Mouse (Mus musculus) MEL (cell line): Measurements from ENCODE around the gene Sf3b5. TPM values are rescaled to one million over a fixed set of nuclear protein-coding genes. Genes with fewer than 3 reads are reported as not detected.

Experiments used
- DNase-seq: peaks from one replicate; pipeline ENCODE4 v3.0.0; 2011; ENCODE audit warnings: low read depth, low spot score
- H3K27ac ChIP-seq: 2 replicates; pipeline ENCODE4 v1.5.1; 2012; ENCODE audit warnings: low read depth, mild to moderate bottlenecking, control low read depth, low read length, moderate library complexity; ENCODE audit not compliant: control insufficient read depth
- H3K27me3 ChIP-seq, 2 experiments: fragments of 150-350 bp in 1 of 2; sonication (generic) in 1 of 2; 2 replicates each; pipeline ENCODE4 v1.6.1; 2012; ENCODE audit warnings: low read length in 2 of 2, mild to moderate bottlenecking in 2 of 2, improper control_type of control experiment in 1 of 2, moderate library complexity in 1 of 2; ENCODE audit not compliant: insufficient read depth in 2 of 2, control insufficient read depth in 1 of 2
- H3K36me3 ChIP-seq, 2 experiments: 2 replicates each; pipeline ENCODE4 v1.6.1; 2012 to 2014; ENCODE audit warnings: low read length in 2 of 2, improper control_type of control experiment in 1 of 2, inconsistent platforms in 1 of 2, mild to moderate bottlenecking in 1 of 2; ENCODE audit not compliant: insufficient read depth in 2 of 2, control insufficient read depth in 1 of 2
- H3K4me1 ChIP-seq, 2 experiments: fragments of 150-350 bp in 1 of 2; sonication (generic) in 1 of 2; 2 replicates each; pipeline ENCODE4 v1.6.1; 2012; ENCODE audit warnings: low read length in 2 of 2, improper control_type of control experiment in 1 of 2, mild to moderate bottlenecking in 1 of 2; ENCODE audit not compliant: insufficient read depth in 2 of 2, control insufficient read depth in 1 of 2
- H3K4me3 ChIP-seq, 2 experiments: fragments of 150-350 bp in 1 of 2; sonication (generic) in 1 of 2; 2 replicates each; pipeline ENCODE4 v1.5.1; 2012; ENCODE audit warnings: low read depth in 2 of 2, low read length in 2 of 2, mild to moderate bottlenecking in 2 of 2, moderate library complexity in 2 of 2, control low read depth in 1 of 2, improper control_type of control experiment in 1 of 2; ENCODE audit not compliant: control insufficient read depth in 1 of 2, insufficient read depth in 1 of 2
- H3K79me2 ChIP-seq: 2 replicates; pipeline ENCODE4 v1.6.1; 2012; ENCODE audit warnings: mild to moderate bottlenecking, low read length, moderate library complexity; ENCODE audit not compliant: control insufficient read depth, poor library complexity, insufficient read depth
- H3K9ac ChIP-seq: 2 replicates; pipeline ENCODE4 v1.6.1; 2012; ENCODE audit warnings: low read depth, mild to moderate bottlenecking, control low read depth, low read length, moderate library complexity; ENCODE audit not compliant: control insufficient read depth, poor library complexity, severe bottlenecking
- H3K9me3 ChIP-seq: fragments of 150-350 bp; sonication (generic); replicated peaks from 2 replicates; pipeline ENCODE4 v1.6.1; 2012; ENCODE audit warnings: mild to moderate bottlenecking, low read length, improper control_type of control experiment, moderate library complexity; ENCODE audit not compliant: insufficient read depth
- BHLHE40 ChIP-seq: IDR thresholded peaks from 2 replicates; pipeline ENCODE4 v1.6.1; 2012; ENCODE audit warnings: low read depth, mild to moderate bottlenecking, inconsistent platforms, low read length, improper control_type of control experiment, borderline replicate concordance
- CHD1 ChIP-seq: IDR thresholded peaks from 2 replicates; pipeline ENCODE4 v1.6.1; 2012; ENCODE audit warnings: low read depth, mild to moderate bottlenecking, inconsistent platforms, low read length, improper control_type of control experiment
- CHD2 ChIP-seq: IDR thresholded peaks from 2 replicates; pipeline ENCODE4 v1.6.1; 2011; ENCODE audit warnings: low read length, improper control_type of control experiment
- CTCF ChIP-seq, 3 experiments: IDR thresholded peaks in 2 of 3; conservative IDR thresholded peaks in 1 of 3; 2 replicates each; pipeline ENCODE4 v1.5.1; 2011 to 2012; ENCODE audit warnings: low read length in 3 of 3, low read depth in 2 of 3, mild to moderate bottlenecking in 2 of 3, improper control_type of control experiment in 1 of 3, inconsistent platforms in 1 of 3, mixed read lengths in 1 of 3, moderate library complexity in 1 of 3; ENCODE audit not compliant: control insufficient read depth in 1 of 3, insufficient read depth in 1 of 3, poor library complexity in 1 of 3, severe bottlenecking in 1 of 3
- ELF1 ChIP-seq: IDR thresholded peaks from 2 replicates; pipeline ENCODE4 v1.6.1; 2014; ENCODE audit warnings: low read depth, mild to moderate bottlenecking, inconsistent platforms, low read length, improper control_type of control experiment, moderate library complexity
- EP300 ChIP-seq, 2 experiments: IDR thresholded peaks; 2 replicates each; pipeline ENCODE4 v1.6.1; 2011; ENCODE audit warnings: improper control_type of control experiment in 2 of 2, low read length in 2 of 2, low read depth in 1 of 2, mild to moderate bottlenecking in 1 of 2
- ETS1 ChIP-seq: IDR thresholded peaks from 2 replicates; pipeline ENCODE4 v1.6.1; 2012; ENCODE audit warnings: low read depth, mild to moderate bottlenecking, inconsistent platforms, low read length, improper control_type of control experiment, moderate library complexity
- GABPA ChIP-seq: IDR thresholded peaks from 2 replicates; pipeline ENCODE4 v1.6.1; 2012; ENCODE audit warnings: low read depth, mild to moderate bottlenecking, inconsistent platforms, low read length, improper control_type of control experiment, moderate library complexity
- GATA1 ChIP-seq: IDR thresholded peaks from 2 replicates; pipeline ENCODE4 v1.6.1; 2011; ENCODE audit warnings: low read depth, low read length, improper control_type of control experiment
- JUND ChIP-seq: IDR thresholded peaks from 2 replicates; pipeline ENCODE4 v1.6.1; 2011; ENCODE audit warnings: low read depth, mild to moderate bottlenecking, improper control_type of control experiment, low read length
- KAT2A ChIP-seq: conservative IDR thresholded peaks from 2 replicates; pipeline ENCODE4 v1.6.1; 2012; ENCODE audit warnings: low read depth, low read length, improper control_type of control experiment, inconsistent platforms
- MAFK ChIP-seq: IDR thresholded peaks from 2 replicates; pipeline ENCODE4 v1.6.1; 2011; ENCODE audit warnings: low read depth, mild to moderate bottlenecking, low read length, improper control_type of control experiment, borderline replicate concordance
- MAX ChIP-seq: IDR thresholded peaks from 2 replicates; pipeline ENCODE4 v1.6.1; 2011; ENCODE audit warnings: low read length, improper control_type of control experiment
- MAZ ChIP-seq: IDR thresholded peaks from 2 replicates; pipeline ENCODE4 v1.6.1; 2012; ENCODE audit warnings: low read depth, mild to moderate bottlenecking, inconsistent platforms, low read length, improper control_type of control experiment
- MEF2A ChIP-seq: IDR thresholded peaks from 2 replicates; pipeline ENCODE4 v1.6.1; 2014; ENCODE audit warnings: low read depth, mild to moderate bottlenecking, inconsistent platforms, low read length, improper control_type of control experiment; ENCODE audit not compliant: poor library complexity, insufficient replicate concordance, severe bottlenecking; ENCODE audit errors: extremely low read depth
- MXI1 ChIP-seq: IDR thresholded peaks from 2 replicates; pipeline ENCODE4 v1.6.1; 2011; ENCODE audit warnings: mild to moderate bottlenecking, low read depth, low read length, improper control_type of control experiment
- MYB ChIP-seq: IDR thresholded peaks from 2 replicates; pipeline ENCODE4 v1.6.1; 2011; ENCODE audit warnings: mild to moderate bottlenecking, low read depth, low read length, improper control_type of control experiment
- MYC ChIP-seq: IDR thresholded peaks from 2 replicates; pipeline ENCODE4 v1.6.1; 2011; ENCODE audit warnings: low read depth, mild to moderate bottlenecking, low read length, improper control_type of control experiment, moderate library complexity
- NELFE ChIP-seq: IDR thresholded peaks from 2 replicates; pipeline ENCODE4 v1.6.1; 2011; ENCODE audit warnings: low read depth, low read length, improper control_type of control experiment
- NRF1 ChIP-seq: IDR thresholded peaks from 2 replicates; pipeline ENCODE4 v1.6.1; 2014; ENCODE audit warnings: low read depth, mild to moderate bottlenecking, inconsistent platforms, low read length, improper control_type of control experiment, moderate library complexity; ENCODE audit not compliant: poor library complexity, insufficient read depth, severe bottlenecking
- POLR2A ChIP-seq, 2 experiments: IDR thresholded peaks; 2 replicates each; pipeline ENCODE4 v1.6.1; 2011 to 2012; ENCODE audit warnings: low read length in 2 of 2, mild to moderate bottlenecking in 2 of 2, control low read depth in 1 of 2, improper control_type of control experiment in 1 of 2, low read depth in 1 of 2, moderate library complexity in 1 of 2; ENCODE audit not compliant: control insufficient read depth in 1 of 2, insufficient read depth in 1 of 2, poor library complexity in 1 of 2
- POLR2AphosphoS2 ChIP-seq: IDR thresholded peaks from 2 replicates; pipeline ENCODE4 v1.6.1; 2011; ENCODE audit warnings: low read length, improper control_type of control experiment
- RAD21 ChIP-seq: IDR thresholded peaks from 2 replicates; pipeline ENCODE4 v1.6.1; 2011; ENCODE audit warnings: mild to moderate bottlenecking, low read depth, low read length, improper control_type of control experiment
- SIN3A ChIP-seq: IDR thresholded peaks from 2 replicates; pipeline ENCODE4 v1.6.1; 2012; ENCODE audit warnings: low read length, improper control_type of control experiment, inconsistent platforms
- SMC3 ChIP-seq: IDR thresholded peaks from 2 replicates; pipeline ENCODE4 v1.6.1; 2011; ENCODE audit warnings: low read depth, low read length, improper control_type of control experiment
- TBP ChIP-seq: IDR thresholded peaks from 2 replicates; pipeline ENCODE4 v1.8.0; 2011; ENCODE audit warnings: low read depth, low read length, improper control_type of control experiment
- TCF12 ChIP-seq: IDR thresholded peaks from 2 replicates; pipeline ENCODE4 v1.6.1; 2014; ENCODE audit warnings: low read depth, mild to moderate bottlenecking, inconsistent platforms, low read length, improper control_type of control experiment, moderate library complexity
- UBTF ChIP-seq: IDR thresholded peaks from 2 replicates; pipeline ENCODE4 v1.6.1; 2012; ENCODE audit warnings: low read depth, mild to moderate bottlenecking, inconsistent platforms, low read length, improper control_type of control experiment, moderate library complexity, borderline replicate concordance; ENCODE audit not compliant: insufficient read depth
- USF1 ChIP-seq: IDR thresholded peaks from 2 replicates; pipeline ENCODE4 v1.6.1; 2014; ENCODE audit warnings: low read depth, mild to moderate bottlenecking, inconsistent platforms, low read length, improper control_type of control experiment, moderate library complexity
- USF2 ChIP-seq, 2 experiments: IDR thresholded peaks; 2 replicates each; pipeline ENCODE4 v1.6.1; 2011 to 2012; ENCODE audit warnings: improper control_type of control experiment in 2 of 2, low read length in 2 of 2, borderline replicate concordance in 1 of 2, inconsistent platforms in 1 of 2, low read depth in 1 of 2, mild to moderate bottlenecking in 1 of 2; ENCODE audit not compliant: insufficient read depth in 1 of 2
- ZC3H11A ChIP-seq: IDR thresholded peaks from 2 replicates; pipeline ENCODE4 v1.6.1; 2012; ENCODE audit warnings: low read depth, mild to moderate bottlenecking, inconsistent platforms, low read length, improper control_type of control experiment
- ZMIZ1 ChIP-seq: IDR thresholded peaks from 2 replicates; pipeline ENCODE4 v1.6.1; 2012; ENCODE audit warnings: low read depth, mild to moderate bottlenecking, inconsistent platforms, low read length, improper control_type of control experiment, moderate library complexity
- ZNF384 ChIP-seq: IDR thresholded peaks from 2 replicates; pipeline ENCODE4 v1.6.1; 2012; ENCODE audit warnings: low read depth, mild to moderate bottlenecking, inconsistent platforms, low read length, improper control_type of control experiment
- polyA plus RNA-seq, 2 experiments: library from polyadenylated mRNA; stranded (reverse) in 1 of 2; unstranded in 1 of 2; fragments of >175 nt in 1 of 2; fragments of >200 nt in 1 of 2; gene quantifications; 2 replicates each; pipeline versions ENCODE4 v1.2.1 to v1.2.4; 2012; ENCODE audit warnings: low replicate concordance in 2 of 2, low read depth in 1 of 2; ENCODE audit not compliant: insufficient read length in 2 of 2, insufficient read depth in 1 of 2, missing spikeins in 1 of 2
- total RNA-seq: library from RNA; depleted of rRNA; stranded (reverse); fragments of 300-350 nt; gene quantifications from 2 replicates; pipeline ENCODE4 v1.2.3, GENCODE M21; 2012

Sf3b5 gene
- total and polyA plus RNA-seq, 3 experiments, result 16.6 to 57.4 TPM; not detected in 1

DNA sequence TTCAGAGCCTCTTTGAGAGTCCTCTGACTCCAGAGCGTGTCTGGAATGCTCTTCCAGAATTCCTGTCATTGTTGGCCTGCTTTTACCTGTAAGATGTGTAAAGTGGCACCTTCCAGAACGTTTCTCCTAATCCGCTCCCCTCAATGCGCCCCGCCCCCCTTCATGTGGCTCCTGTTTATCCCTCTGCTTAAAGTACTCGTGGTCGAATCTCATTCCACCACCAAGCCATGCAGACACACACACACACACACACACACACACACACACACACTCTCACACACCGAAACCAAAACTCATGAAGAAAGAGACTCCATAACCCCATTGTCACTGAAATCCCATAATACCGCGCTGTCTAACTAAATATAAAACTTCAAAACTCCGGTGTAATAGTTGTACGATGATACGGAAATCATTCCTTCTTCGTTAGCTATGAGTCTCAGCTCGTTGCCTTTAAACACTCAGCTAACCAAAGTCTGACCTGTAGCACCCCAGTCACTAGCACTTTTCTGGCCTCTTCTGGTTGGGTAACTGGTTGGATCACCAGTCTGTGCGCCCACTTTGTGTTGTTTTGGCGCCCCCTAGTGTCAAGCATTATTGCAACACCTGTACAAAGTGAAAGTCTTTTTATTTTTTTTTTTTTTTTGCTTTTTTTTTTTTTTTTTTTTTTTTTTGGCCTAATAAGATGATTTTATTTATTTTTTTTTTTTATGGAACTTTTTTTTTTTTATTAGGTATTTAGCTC is 8.2 kb upstream of the Sf3b5 start:
- DNase-seq, result peak; percentile 84
- TF ChIP-seq MAX (no peak), MXI1 (no peak), SMC3 (peak; percentile 53), USF1 (no peak), POLR2A (IDR thresholded peaks at IDR 0.05; ENCODE audit: control insufficient read depth in 1 of 2, insufficient read depth in 1 of 2, low read depth in 1 of 2, low read length in 2 of 2, poor library complexity in 1 of 2) (no peak), BHLHE40 (no peak), KAT2A (no peak), MAZ (no peak), MYB (no peak), GATA1 (no peak), MEF2A (no peak), NRF1 (no peak), CTCF (IDR thresholded peaks at IDR 0.05 in 2 of 3, conservative IDR thresholded peaks at IDR 0.05 in 1 of 3; ENCODE audit: control insufficient read depth in 1 of 3, insufficient read depth in 1 of 3, low read depth in 2 of 3, low read length in 3 of 3, poor library complexity in 1 of 3, severe bottlenecking in 1 of 3) (peak in 2 of 3 experiments; percentile 20 to 47; a peak in 2 of 6 replicates), RAD21 (peak; percentile 50), JUND (no peak), TCF12 (no peak), CHD1 (no peak), ZMIZ1 (no peak), ELF1 (no peak), ZC3H11A (peak; percentile 67), EP300 (IDR thresholded peaks at IDR 0.05; ENCODE audit: low read depth in 1 of 2, low read length in 2 of 2) (no peak), UBTF (no peak), SIN3A (no peak), MYC (no peak), TBP (no peak), GABPA (no peak), ZNF384 (no peak), USF2 (IDR thresholded peaks at IDR 0.05; ENCODE audit: borderline replicate concordance in 1 of 2, insufficient read depth in 1 of 2, low read depth in 1 of 2, low read length in 2 of 2) (no peak), ETS1 (no peak), MAFK (no peak), POLR2AphosphoS2 (no peak), CHD2 (no peak), NELFE (no peak)
- no peaks in the 10 kb centered on the region for H3K4me1 ChIP-seq
- no peaks in the 10 kb centered on the region for H3K36me3 ChIP-seq
- no peak overlapping the region for H3K9ac ChIP-seq
- no peaks in the 10 kb centered on the region for H3K79me2 ChIP-seq
- no peak overlapping the region for H3K4me3 ChIP-seq
- no peaks in the 10 kb centered on the region for H3K9me3 ChIP-seq
- H3K27ac ChIP-seq, result no peak overlapping the region
- no peaks in the 10 kb centered on the region for H3K27me3 ChIP-seq
